Mouse (Mus musculus) urinary bladder, postnatal 10 days (tissue): ENCODE measurements around the gene P2ry6.
A peak's percentile ranks its signal among the peaks of the same experiment; 100 is the strongest.

ENCODE experiments used
- DNase-seq: peaks from one replicate; pipeline ENCODE4 v3.0.0; 2022; ENCODE audit warnings: low spot score

Gene P2ry6

GRCm38 (mm10) chr7:100941169-100941568 is 33.3 kb downstream of the P2ry6 start:
- no peak for DNase-seq

- no peak for DNase-seq
Measured at GRCm38 (mm10) chr7:100938106-100938505, 36.3 kb downstream of the P2ry6 start.

GRCm38 (mm10) chr7:100937481-100937880 is 37.0 kb downstream of the P2ry6 start:
- no peak for DNase-seq

GRCm38 (mm10) chr7:100933520-100933919 is 40.9 kb downstream of the P2ry6 start:
- no peak for DNase-seq

- peak; percentile 77 for DNase-seq
Measured at GRCm38 (mm10) chr7:100932481-100933007, 41.9 kb downstream of the P2ry6 start.

GRCm38 (mm10) chr7:100931926-100932480 is 42.4 kb downstream of the P2ry6 start, which contains the start of gene Arhgef17:
Gene Arhgef17 (minus strand): TSS chr7:100932107.
- DNase-seq, result no peak

GRCm38 (mm10) chr7:100931316-100931925 is 43.0 kb downstream of the P2ry6 start:
- DNase-seq, result no peak

- DNase-seq, result no peak
Measured at GRCm38 (mm10) chr7:100930619-100931315, 43.7 kb downstream of the P2ry6 start.

GRCm38 (mm10) chr7:100929639-100930303 is 44.7 kb downstream of the P2ry6 start:
- DNase-seq, result no peak

GRCm38 (mm10) chr7:100928456-100928855 is 46.0 kb downstream of the P2ry6 start:
- no peak for DNase-seq

GRCm38 (mm10) chr7:100927287-100928000 is 47.0 kb downstream of the P2ry6 start:
- DNase-seq, result no peak

GRCm38 (mm10) chr7:100926311-100926923 is 48.0 kb downstream of the P2ry6 start:
- DNase-seq, result no peak

- DNase-seq, result no peak
Measured at GRCm38 (mm10) chr7:100924674-100925445, 49.6 kb downstream of the P2ry6 start.

- no peak for DNase-seq
Measured at GRCm38 (mm10) chr7:100924200-100924599, 50.2 kb downstream of the P2ry6 start.

GRCm38 (mm10) chr7:100922907-100923306 is 51.5 kb downstream of the P2ry6 start:
- DNase-seq, result no peak

GRCm38 (mm10) chr7:100921289-100921688 is 53.2 kb downstream of the P2ry6 start:
- DNase-seq, result no peak

- no peak for DNase-seq
Measured at GRCm38 (mm10) chr7:100919809-100920107, 54.7 kb downstream of the P2ry6 start.

- no peak for DNase-seq
Measured at GRCm38 (mm10) chr7:100919006-100919808, 55.2 kb downstream of the P2ry6 start.

GRCm38 (mm10) chr7:100918176-100918575 is 56.3 kb downstream of the P2ry6 start:
- DNase-seq, result no peak

GRCm38 (mm10) chr7:100917751-100918150 is 56.7 kb downstream of the P2ry6 start:
- DNase-seq, result no peak
